Mouse (Mus musculus): ENCODE results near the gene Ttf2.

Ttf2 gene

DNA sequence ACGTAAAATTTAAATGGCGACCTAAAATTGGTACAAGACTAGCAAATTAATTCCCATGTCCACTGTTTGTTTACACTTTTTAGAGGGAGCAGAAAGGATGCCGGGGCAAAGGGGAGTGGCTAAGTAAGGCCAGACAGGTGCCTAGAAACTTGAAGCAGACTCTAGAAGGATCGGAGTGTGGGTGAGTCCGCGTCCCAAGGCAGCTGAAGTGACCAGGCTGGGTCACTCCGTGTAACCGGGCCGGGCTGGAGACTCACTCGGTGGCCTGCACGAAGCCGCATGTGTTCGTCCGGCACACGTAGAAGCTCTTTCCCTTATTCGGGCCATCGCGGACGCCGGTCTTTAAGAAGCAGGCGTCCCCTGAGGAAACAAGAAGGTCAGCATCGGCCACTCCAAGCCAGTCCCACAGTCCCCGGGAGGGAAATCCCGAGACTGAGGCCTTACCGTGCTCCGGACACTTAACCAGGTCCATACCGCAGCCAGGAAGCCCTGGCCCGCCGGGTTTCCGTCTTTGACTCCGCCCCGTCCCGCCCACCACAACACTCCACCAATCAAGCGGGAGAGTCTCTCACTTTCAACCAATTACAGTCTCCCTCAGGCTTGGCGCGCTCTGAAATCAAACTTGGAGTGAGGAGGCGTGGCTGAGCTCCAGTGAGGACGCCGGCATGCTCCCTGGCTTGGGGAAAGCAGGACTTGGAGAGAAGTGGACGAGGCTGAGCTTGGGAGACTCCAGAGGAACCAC is at the start of gene Ttf2:
Ttf2 (minus strand) TSS at position 488 of the 742 bp plus-strand sequence.
- peak; percentile 96 for DNase-seq (ENCODE audit: low read depth, low spot score)

DNA sequence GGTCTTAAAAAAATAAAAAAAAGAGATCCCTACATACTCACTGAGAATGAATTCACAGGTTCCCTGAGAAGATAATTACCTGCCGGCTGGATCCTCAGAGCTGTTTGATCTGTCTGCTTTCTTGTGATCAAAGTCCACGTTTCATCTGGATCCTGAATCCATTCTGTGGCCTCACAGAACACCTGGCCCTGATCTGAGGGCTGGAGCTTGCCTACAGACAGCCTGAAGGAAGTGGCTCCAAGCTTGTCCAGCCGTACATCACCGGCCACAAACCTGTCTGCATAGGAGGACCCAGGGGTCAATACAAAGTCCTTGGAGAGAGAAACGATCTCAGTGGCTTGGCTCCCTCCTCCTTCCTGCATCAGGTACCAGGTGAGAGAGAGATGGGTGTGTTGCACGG is 49.0 kb upstream of the Ttf2 start:
- no peak for DNase-seq (ENCODE audit: low read depth, low spot score)

GRCm38 (mm10) chr3:101016050-101016449 is 46.6 kb upstream of the Ttf2 start:
- no peak for DNase-seq (ENCODE audit: low read depth, low spot score)

- DNase-seq (ENCODE audit: low read depth, low spot score): no peak
These were observed 45.8 kb upstream of the Ttf2 start for GRCm38 (mm10) chr3:101015254-101015653.

- DNase-seq (ENCODE audit: low read depth, low spot score): no peak
These were observed 44.1 kb upstream of the Ttf2 start for GRCm38 (mm10) chr3:101013536-101013935.

DNA sequence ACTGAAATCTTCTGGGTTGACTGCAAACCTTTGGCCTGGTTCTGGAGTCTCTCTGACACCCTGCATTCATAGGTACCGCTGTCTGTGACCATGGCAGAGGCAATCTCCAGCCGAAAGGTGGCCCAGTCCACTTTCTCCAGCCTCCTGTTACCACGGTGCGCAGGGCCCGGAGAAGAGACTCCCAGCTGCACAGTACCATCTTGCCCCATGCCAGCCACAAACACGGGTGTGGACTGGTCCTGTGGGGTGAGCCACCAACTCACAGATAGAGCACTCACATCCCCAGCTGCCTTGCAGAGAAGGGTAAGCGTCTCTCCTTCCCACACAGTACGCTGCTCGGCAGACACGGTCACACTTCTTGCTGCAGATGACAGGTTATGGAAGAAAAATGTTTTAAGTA is 43.5 kb upstream of the Ttf2 start:
- no peak for DNase-seq (ENCODE audit: low read depth, low spot score)

DNA sequence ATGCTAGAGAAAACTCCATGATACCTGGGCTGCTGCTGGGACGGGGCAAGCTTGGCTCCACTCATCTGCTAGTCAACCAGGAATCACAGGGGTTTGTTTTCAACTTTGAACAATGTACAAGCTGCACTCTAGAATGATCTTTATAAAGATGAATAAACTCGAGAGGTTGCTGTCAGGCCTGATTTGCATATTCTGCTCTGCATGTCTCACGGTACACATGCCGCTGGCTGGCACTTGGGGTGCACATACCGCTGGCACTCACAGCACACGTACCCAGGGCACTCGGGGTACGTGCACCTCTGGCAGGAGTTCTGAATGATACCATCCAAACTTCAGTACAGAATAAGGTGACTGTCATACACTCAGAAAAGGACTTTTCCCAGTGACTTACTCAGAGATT is 43.1 kb upstream of the Ttf2 start:
- no peak for DNase-seq (ENCODE audit: low read depth, low spot score)

- no peak for DNase-seq (ENCODE audit: low read depth, low spot score)
These were observed 42.7 kb upstream of the Ttf2 start for GRCm38 (mm10) chr3:101012131-101012571.

- DNase-seq (ENCODE audit: low read depth, low spot score): peak; percentile 46
These were observed 41.7 kb upstream of the Ttf2 start for GRCm38 (mm10) chr3:101011203-101011600.

GRCm38 (mm10) chr3:101010589-101011202 is 41.2 kb upstream of the Ttf2 start:
- DNase-seq (ENCODE audit: low read depth, low spot score): no peak

DNA sequence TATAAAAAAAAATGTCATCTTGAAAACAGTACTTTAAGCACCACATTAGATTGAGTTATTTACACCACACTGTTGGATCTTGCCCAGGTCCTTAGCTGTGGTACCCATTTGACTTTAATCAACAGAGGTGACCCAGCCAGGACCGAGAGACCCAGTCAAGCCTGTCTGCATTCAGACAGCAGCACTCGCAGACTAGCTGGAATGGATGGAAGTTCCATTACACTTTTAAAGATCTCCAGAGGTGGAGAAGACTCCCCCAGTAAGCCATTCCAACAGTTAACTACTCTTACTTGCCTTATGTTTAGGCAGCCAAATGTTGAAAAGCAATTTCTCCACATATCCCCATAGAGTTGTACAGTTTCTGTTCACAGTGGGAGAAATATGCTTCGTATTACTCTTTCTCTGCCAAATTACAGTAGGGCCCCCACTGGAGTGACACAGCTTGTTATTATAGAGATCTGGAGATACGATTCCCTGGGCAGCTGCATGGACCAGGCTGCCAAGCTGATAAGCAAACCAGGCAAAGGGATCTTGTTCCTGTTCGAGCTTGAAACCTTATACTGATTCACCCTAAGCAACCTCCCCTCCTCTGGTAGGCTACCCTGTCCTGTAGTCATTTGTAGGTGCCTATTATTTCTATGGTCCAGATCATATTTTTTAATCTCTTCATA is 37.8 kb upstream of the Ttf2 start:
- no peak for DNase-seq (ENCODE audit: low read depth, low spot score)

DNA sequence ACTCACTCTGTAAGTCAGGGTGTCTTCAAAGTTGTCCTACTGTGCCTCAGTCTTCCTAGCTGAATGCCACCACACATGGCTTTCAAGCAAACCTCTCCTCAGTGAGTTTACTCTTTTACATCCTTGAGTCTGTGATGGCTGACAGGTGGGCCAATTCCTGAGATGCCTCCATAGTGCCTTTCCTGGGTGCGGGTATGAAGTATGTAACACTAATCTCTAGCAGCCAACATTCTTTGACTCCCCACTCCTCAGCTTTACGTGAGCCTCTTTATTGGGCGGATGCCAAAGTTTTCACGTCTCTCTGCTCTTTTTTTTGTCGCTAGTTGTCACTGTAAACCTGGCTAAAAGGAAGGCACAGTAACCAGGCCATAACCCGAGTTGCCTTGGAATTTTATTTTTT is 35.9 kb upstream of the Ttf2 start:
- no peak for DNase-seq (ENCODE audit: low read depth, low spot score)

DNA sequence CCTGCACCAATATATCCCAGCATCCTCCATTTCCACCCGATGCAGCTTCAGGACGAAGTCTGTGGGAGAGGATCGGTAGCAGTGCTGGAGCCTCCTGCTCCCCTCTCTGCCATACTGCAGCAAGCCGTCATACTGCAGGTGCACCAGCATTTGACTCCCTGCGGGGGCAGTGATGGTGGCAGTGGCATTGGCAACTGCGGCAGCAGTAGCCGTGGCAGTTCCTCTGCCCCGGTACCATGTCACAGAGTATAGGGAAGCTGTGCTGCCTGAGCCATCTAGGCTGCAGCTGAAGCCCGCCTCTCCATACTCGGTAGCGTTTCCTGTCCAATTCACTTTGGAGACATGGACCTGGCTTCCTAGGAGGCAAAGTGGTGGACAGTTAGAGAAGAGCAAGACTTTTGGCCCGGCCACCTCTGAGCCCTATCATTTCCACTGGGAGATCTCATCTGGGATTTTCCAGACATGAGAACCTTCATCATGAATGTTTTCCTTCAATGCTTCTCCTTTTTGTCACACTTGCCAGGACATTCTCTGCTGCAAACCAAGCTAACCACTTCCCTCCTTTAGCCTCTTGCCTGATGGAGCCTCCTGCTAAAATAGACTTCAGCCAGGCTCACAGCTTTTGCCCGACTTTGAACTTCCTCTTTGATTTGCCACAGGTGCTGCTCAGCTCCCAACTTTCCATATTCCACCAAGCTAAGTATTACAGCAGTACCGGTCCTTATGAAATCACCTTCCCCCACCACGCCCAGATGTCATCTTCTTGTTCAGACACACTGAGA is 34.3 kb upstream of the Ttf2 start:
- no peak for DNase-seq (ENCODE audit: low read depth, low spot score)

GRCm38 (mm10) chr3:100999732-101000131 is 30.3 kb upstream of the Ttf2 start:
- no peak for DNase-seq (ENCODE audit: low read depth, low spot score)

GRCm38 (mm10) chr3:100998904-100999340 is 29.5 kb upstream of the Ttf2 start:
- DNase-seq (ENCODE audit: low read depth, low spot score): peak; percentile 76

DNA sequence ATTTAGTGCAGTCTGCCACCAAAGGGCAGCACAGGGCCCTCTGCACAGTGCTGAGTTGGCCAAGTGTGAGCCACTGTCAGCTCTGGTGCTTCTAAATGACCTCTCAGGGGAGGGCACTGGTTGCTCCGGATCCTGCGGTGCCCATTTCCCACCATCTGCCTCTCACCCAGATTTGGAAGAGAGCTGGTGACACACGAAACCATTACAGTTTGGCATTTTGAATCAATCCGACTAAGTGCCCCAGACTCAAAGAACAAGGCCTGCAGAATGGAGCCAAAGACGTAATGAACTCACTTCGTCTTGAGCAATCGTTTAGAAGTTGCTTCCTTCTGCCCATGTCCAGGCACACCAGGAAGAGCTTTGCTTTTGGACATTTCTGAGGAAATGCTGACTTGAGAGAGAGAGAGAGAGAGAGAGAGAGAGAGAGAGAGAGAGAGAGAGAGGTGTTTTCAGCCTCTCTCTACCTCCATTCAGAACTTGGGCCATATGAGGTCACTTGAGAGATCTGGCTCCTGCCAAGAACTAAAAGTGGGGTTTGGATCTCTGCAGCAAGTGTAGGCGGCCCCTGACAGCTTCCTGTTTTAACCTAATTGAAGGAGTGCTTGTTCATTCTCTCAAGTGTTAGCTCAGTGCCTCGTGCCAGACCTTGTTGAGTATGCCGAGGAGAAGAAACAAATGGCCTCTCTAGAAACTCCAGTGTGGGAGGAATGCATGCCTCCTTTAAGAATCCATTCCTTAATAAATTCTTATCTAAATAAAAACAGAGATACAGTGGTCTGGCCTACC is 28.5 kb upstream of the Ttf2 start:
- DNase-seq (ENCODE audit: low read depth, low spot score): no peak

DNA sequence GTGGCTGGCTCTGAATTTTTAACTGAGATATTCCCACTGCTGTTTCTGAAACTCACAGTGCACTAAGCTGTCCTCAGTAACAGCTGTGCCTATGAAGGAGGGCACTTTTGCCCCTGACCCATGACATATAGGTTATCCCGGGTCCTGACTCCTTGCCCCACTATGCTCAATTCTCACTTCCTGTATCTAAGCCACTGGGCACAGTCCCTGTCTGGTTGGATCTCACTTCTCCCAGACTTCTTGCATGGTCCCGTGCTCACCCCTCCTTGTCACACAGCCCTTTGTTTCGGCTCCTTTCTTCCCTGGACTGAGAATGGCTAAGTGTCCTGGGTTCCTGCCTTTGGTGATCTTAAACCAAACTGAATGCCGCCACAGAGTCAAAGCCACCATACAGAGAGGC is 24.8 kb upstream of the Ttf2 start:
- DNase-seq (ENCODE audit: low read depth, low spot score): no peak

DNA sequence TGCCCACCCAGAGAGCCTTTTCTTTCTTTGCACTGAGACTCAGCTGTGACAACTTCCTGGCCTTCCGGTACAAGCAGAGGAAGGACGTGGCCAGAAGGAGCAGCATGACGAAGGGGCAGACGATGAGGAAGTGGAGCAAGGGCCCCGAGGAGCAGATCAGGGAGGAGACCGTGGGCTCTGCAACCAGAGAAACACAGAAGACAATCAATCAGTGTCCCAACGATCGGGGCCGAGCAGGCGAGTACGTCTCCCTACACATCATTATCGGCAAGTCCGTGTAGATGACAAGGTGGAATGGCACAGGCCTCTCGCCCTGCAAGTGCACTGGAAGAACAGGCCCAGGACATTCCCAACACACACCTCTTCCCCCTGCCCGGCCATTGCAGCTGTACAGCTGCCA is 24.3 kb upstream of the Ttf2 start:
- no peak for DNase-seq (ENCODE audit: low read depth, low spot score)

GRCm38 (mm10) chr3:100993158-100993557 is 23.7 kb upstream of the Ttf2 start:
- DNase-seq (ENCODE audit: low read depth, low spot score): no peak

DNA sequence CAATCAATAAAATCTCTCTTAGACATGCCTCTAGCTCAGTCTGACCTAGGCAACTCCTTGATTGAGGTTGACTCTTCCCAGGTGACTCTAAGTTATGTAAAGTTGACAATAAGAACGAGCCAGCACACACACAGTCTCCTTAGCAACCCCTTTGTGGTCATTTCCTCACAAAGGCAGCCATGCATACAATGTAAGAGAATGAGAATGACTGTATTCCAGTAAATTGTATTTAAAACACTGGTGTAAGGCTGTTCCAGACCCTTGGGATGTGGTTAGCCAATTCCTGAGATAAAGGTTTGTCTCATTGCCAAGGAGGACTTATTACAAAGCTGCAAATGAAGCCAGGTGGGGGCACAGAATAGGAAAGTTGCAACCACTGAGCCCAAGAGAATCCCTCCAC is 20.8 kb upstream of the Ttf2 start:
- no peak for DNase-seq (ENCODE audit: low read depth, low spot score)

GRCm38 (mm10) chr3:100989417-100989816 is 20.0 kb upstream of the Ttf2 start:
- DNase-seq (ENCODE audit: low read depth, low spot score): no peak
